Mouse (Mus musculus) CD4-positive naive resting alpha-beta T cell, adult 76 days (primary cell): Measurements from ENCODE around the gene Alkbh4. TPM values are rescaled to one million over a fixed set of nuclear protein-coding genes. Genes with fewer than 3 reads are reported as not detected.

Experiments
- total RNA-seq: library from RNA; stranded (reverse); gene quantifications from one replicate; pipeline ENCODE4 v1.2.4, GENCODE M21; 2023

The Alkbh4 gene
- total RNA-seq: 24.5 TPM

GRCm38 (mm10) chr5:136135571-136136291 is at the start of gene Alkbh4, which contains the start of gene Lrwd1:
Alkbh4 (plus strand) TSS chr5:136136146.
Lrwd1 (minus strand) TSS chr5:136136074.

GRCm38 (mm10) chr5:136115891-136116783 is 19.8 kb upstream of the Alkbh4 start, which contains the start of gene Polr2j:
Polr2j (plus strand) TSS chr5:136116631.

GRCm38 (mm10) chr5:136170512-136171362 is 34.8 kb downstream of the Alkbh4 start, which contains the start of gene Orai2:
Orai2 (minus strand) TSS chr5:136170713.

Other genes with a start within 250 kb of the Alkbh4 start
- 0.67 TPM for gene Hspb1, start 248.2 kb upstream of the Alkbh4 start, total RNA-seq
- 54.6 TPM for gene Ywhag, start 201.5 kb upstream of the Alkbh4 start, total RNA-seq
- not detected for gene Ssc4d, start 161.6 kb upstream of the Alkbh4 start, total RNA-seq
- gene Zp3, start 156.0 kb upstream of the Alkbh4 start, total RNA-seq: not detected
- gene Dtx2, start 141.3 kb upstream of the Alkbh4 start, total RNA-seq: 30.5 TPM
- not detected for gene Upk3b, start 97.7 kb upstream of the Alkbh4 start, total RNA-seq
- gene Upk3bl, start 81.7 kb upstream of the Alkbh4 start, total RNA-seq: not detected
- 8.0 TPM for gene Rasa4, start 52.2 kb upstream of the Alkbh4 start, total RNA-seq
- gene Polr2j, start 19.5 kb upstream of the Alkbh4 start, total RNA-seq: 44.6 TPM
- gene Lrwd1, start 72 bp upstream of the Alkbh4 start, total RNA-seq: 41.4 TPM
- gene Orai2, start 34.6 kb downstream of the Alkbh4 start, total RNA-seq: 168 TPM
- 29.5 TPM for gene Prkrip1, start 62.8 kb downstream of the Alkbh4 start, total RNA-seq
- gene Sh2b2, start 110.4 kb downstream of the Alkbh4 start, total RNA-seq: 2.2 TPM